Mouse (Mus musculus) ovary, adult 2 months (tissue): ENCODE measurements around the gene Gm9758. TPM values are rescaled to one million over a fixed set of nuclear protein-coding genes. Genes with fewer than 3 reads are reported as not detected.

Experiments
- polyA plus RNA-seq: library from polyadenylated mRNA; depleted of rRNA; stranded (reverse); fragments of >200 nt; gene quantifications from 2 replicates; pipeline ENCODE4 v1.2.3, GENCODE M21; 2012; rRNA removed

Gene Gm9758
- polyA plus RNA-seq: not detected in 2 replicates

GRCm38 (mm10) chr5:14914799-14915198 lies at the start of gene Gm9758:
Gene Gm9758, minus strand, starts transcription at chr5:14914899.

GRCm38 (mm10) chr5:14938329-14938728 lies 23.6 kb upstream of the Gm9758 start, which contains the start of gene Speer4e:
Gene Speer4e, minus strand, starts transcription at chr5:14938429.

Other genes starting within 250 kb of the Gm9758 start
- not detected in 2 replicates for gene Speer4e, start 23.5 kb upstream of the Gm9758 start, polyA plus RNA-seq
- gene Gm10354, start 64.0 kb upstream of the Gm9758 start, polyA plus RNA-seq: not detected in 2 replicates
- gene Gm17019, start 118.1 kb upstream of the Gm9758 start, polyA plus RNA-seq: not detected in 2 replicates